ENCODE assay signal across 8 mouse cellular contexts in genomic region chr4:140258968-140259367, GRCm38 (mm10). TPM values are rescaled to one million over a fixed set of nuclear protein-coding genes. Genes with fewer than 3 reads are reported as not detected.
A peak's percentile ranks its signal among the peaks of the same experiment; 100 is the strongest.
DNase-seq lines count a peak whose midpoint lies in the region; ATAC-seq lines count a peak whose summit lies in the region.

No protein-coding gene starts in this region.

- H3K9ac ChIP-seq in embryonic facial prominence, embryonic 14.5 days (ENCODE audit: low read depth, low read length): no peak overlapping the region
- no peak overlapping the region for H3K9ac ChIP-seq in hindbrain, embryonic 16.5 days (ENCODE audit: low read depth, low read length)
- H3K9ac ChIP-seq in liver, embryonic 11.5 days (ENCODE audit: low read depth, low read length): no peak overlapping the region

- H3K27ac ChIP-seq in embryonic facial prominence, embryonic 14.5 days (replicated peaks; ENCODE audit: low read depth, low read length): no peak overlapping the region
- no peak overlapping the region for H3K27ac ChIP-seq in hindbrain, embryonic 16.5 days (ENCODE audit: low read depth, low read length)
- H3K27ac ChIP-seq in liver, embryonic 11.5 days (ENCODE audit: low read depth, low read length): no peak overlapping the region

- no peaks in the 10 kb centered on the region for H3K36me3 ChIP-seq in megakaryocyte, embryonic 14.5 days (replicated peaks; ENCODE audit: low read length)
- no peaks in the 10 kb centered on the region for H3K36me3 ChIP-seq in embryonic facial prominence, embryonic 14.5 days (ENCODE audit: control insufficient read depth, insufficient read depth, low read length)
- H3K36me3 ChIP-seq in hindbrain, embryonic 16.5 days (ENCODE audit: control insufficient read depth, insufficient read depth, low read length): no peaks in the 10 kb centered on the region
- H3K36me3 ChIP-seq in liver, embryonic 11.5 days (ENCODE audit: control insufficient read depth, insufficient read depth, low read length): no peaks in the 10 kb centered on the region

- peaks cover 7% of the 10 kb centered on the region for H3K9me3 ChIP-seq in megakaryocyte, embryonic 14.5 days
- H3K9me3 ChIP-seq in embryonic facial prominence, embryonic 14.5 days (ENCODE audit: control insufficient read depth, low read length): no peaks in the 10 kb centered on the region
- no peaks in the 10 kb centered on the region for H3K9me3 ChIP-seq in hindbrain, embryonic 16.5 days (ENCODE audit: control insufficient read depth, low read length)
- H3K9me3 ChIP-seq in liver, embryonic 11.5 days (ENCODE audit: control insufficient read depth, low read length): no peaks in the 10 kb centered on the region

- ATAC-seq in megakaryocyte, adult 5-6 weeks (ENCODE audit: poor library complexity, severe bottlenecking): no peak
- ATAC-seq in embryonic facial prominence, embryonic 14.5 days (ENCODE audit: low read depth): peak; percentile 96
- peak; percentile 82 for ATAC-seq in hindbrain, embryonic 16.5 days
- peak; percentile 41; the same call in 1 of the 2 replicates for ATAC-seq in liver, embryonic 11.5 days (replicated peaks; ENCODE audit: low FRiP score)

- H3K4me3 ChIP-seq in megakaryocyte, embryonic 14.5 days (replicated peaks): peak overlapping the region; percentile 64
- no peak overlapping the region for H3K4me3 ChIP-seq in embryonic facial prominence, embryonic 14.5 days (ENCODE audit: low read depth, low read length)
- H3K4me3 ChIP-seq in hindbrain, embryonic 16.5 days (ENCODE audit: low read length): no peak overlapping the region
- no peak overlapping the region for H3K4me3 ChIP-seq in liver, embryonic 11.5 days (ENCODE audit: low read depth, low read length)

- WGBS in embryonic facial prominence, embryonic 14.5 days: 7% methylated on average over 6 of the region's 6 CpGs
- 24% methylated on average over 6 of the region's 6 CpGs for WGBS in hindbrain, embryonic 16.5 days
- 15% methylated on average over 6 of the region's 6 CpGs for WGBS in liver, embryonic 11.5 days

- DNase-seq in embryonic facial prominence, embryonic 14.5 days (ENCODE audit: low spot score): peak; percentile 93
- DNase-seq in liver, embryonic 11.5 days (ENCODE audit: low spot score): peak; percentile 65
- peak; percentile 21 for DNase-seq in skeletal muscle tissue, adult 2 months (ENCODE audit: low read depth, low spot score)
- no peak for DNase-seq in layer of hippocampus, adult 11-12 months (ENCODE audit: low spot score)
- DNase-seq in spleen, postnatal 4 days (ENCODE audit: low spot score in 2 of 2): no peak

- H3K4me2 ChIP-seq in embryonic facial prominence, embryonic 14.5 days (ENCODE audit: low read depth, low read length): no peak overlapping the region
- H3K4me2 ChIP-seq in hindbrain, embryonic 16.5 days (ENCODE audit: low read length): no peak overlapping the region
- no peak overlapping the region for H3K4me2 ChIP-seq in liver, embryonic 11.5 days

- H3K27me3 ChIP-seq in megakaryocyte, embryonic 14.5 days (replicated peaks): no peaks in the 10 kb centered on the region
- no peaks in the 10 kb centered on the region for H3K27me3 ChIP-seq in embryonic facial prominence, embryonic 14.5 days (replicated peaks; ENCODE audit: control insufficient read depth, insufficient read depth, low read length)
- H3K27me3 ChIP-seq in hindbrain, embryonic 16.5 days (replicated peaks; ENCODE audit: control insufficient read depth, insufficient read depth, low read length): no peaks in the 10 kb centered on the region; the same call in 1 of the 2 replicates
- no peaks in the 10 kb centered on the region for H3K27me3 ChIP-seq in liver, embryonic 11.5 days (replicated peaks; ENCODE audit: control insufficient read depth, insufficient read depth, low read length)

- no peaks in the 10 kb centered on the region for H3K4me1 ChIP-seq in megakaryocyte, embryonic 14.5 days
- no peaks in the 10 kb centered on the region for H3K4me1 ChIP-seq in embryonic facial prominence, embryonic 14.5 days (ENCODE audit: control insufficient read depth, insufficient read depth, low read length)
- no peaks in the 10 kb centered on the region for H3K4me1 ChIP-seq in hindbrain, embryonic 16.5 days (ENCODE audit: control insufficient read depth, insufficient read depth, low read depth, low read length)
- H3K4me1 ChIP-seq in liver, embryonic 11.5 days (replicated peaks; ENCODE audit: control insufficient read depth, insufficient read depth, low read length): no peaks in the 10 kb centered on the region

RNA-seq across cellular contexts. Expression of gene Igsf21, which starts 12.4 kb away (rescaled TPM):
- not detected in 2 replicates for polyA plus RNA-seq in megakaryocyte, embryonic 14.5 days (2012; ENCODE audit: insufficient read depth, low replicate concordance)
- total RNA-seq in megakaryocyte, adult 5-6 weeks (2015): not detected in 2 replicates
- not detected in 2 replicates for total RNA-seq in megakaryocyte, adult 5-6 weeks (2017)
- 1.7 and 2.8 TPM in 2 replicates for polyA plus RNA-seq in embryonic facial prominence, embryonic 14.5 days (2014; fragmentation: Nextera tagmentation; extraction: Ambion mirVana)
- 102 and 109 TPM in 2 replicates for polyA plus RNA-seq in hindbrain, embryonic 16.5 days (2015; fragmentation: Nextera tagmentation; extraction: Ambion mirVana)
- 0.32 and 0.44 TPM in 2 replicates for polyA plus RNA-seq in liver, embryonic 11.5 days (2014; fragmentation: Nextera tagmentation; extraction: Ambion mirVana)

Comparison
In these comparisons a context has a peak if more than half of its experiments do, and no peak if none do; other contexts are left out.
1. DNase-seq: peak in embryonic facial prominence, embryonic 14.5 days (single experiment), liver, embryonic 11.5 days (single experiment) and skeletal muscle tissue, adult 2 months (single experiment); none in layer of hippocampus, adult 11-12 months (single experiment) and spleen, postnatal 4 days (0 of 2).
2. RNA of gene Igsf21, which starts 12.4 kb away (polyA plus RNA-seq): 102 to 109 TPM in hindbrain, embryonic 16.5 days; 1.7 to 2.8 TPM in embryonic facial prominence, embryonic 14.5 days, 0.32 to 0.44 TPM in liver, embryonic 11.5 days and not detected in megakaryocyte, embryonic 14.5 days; every median in the first group is over 10 times any median in the second.